Mouse (Mus musculus): ENCODE data around the gene Dgki.

Gene Dgki

GRCm38 (mm10) chr6:37064214-37064830, 235.7 kb downstream of the Dgki start:
- DNase-seq (ENCODE audit: low spot score in 2 of 2): no peak

GRCm38 (mm10) chr6:37063266-37063665, 236.7 kb downstream of the Dgki start:
- DNase-seq (ENCODE audit: low spot score in 2 of 2): no peak

- no peak for DNase-seq (ENCODE audit: low spot score in 2 of 2)
Observed at GRCm38 (mm10) chr6:37060114-37060513, 239.9 kb downstream of the Dgki start.

- no peak for DNase-seq (ENCODE audit: low spot score in 2 of 2)
Observed at GRCm38 (mm10) chr6:37057957-37058356, 242.0 kb downstream of the Dgki start.

- no peak for DNase-seq (ENCODE audit: low spot score in 2 of 2)
Observed at GRCm38 (mm10) chr6:37057536-37057935, 242.4 kb downstream of the Dgki start.

- no peak for DNase-seq (ENCODE audit: low spot score in 2 of 2)
Observed at GRCm38 (mm10) chr6:37055634-37056033, 244.3 kb downstream of the Dgki start.

GRCm38 (mm10) chr6:37055128-37055527, 244.9 kb downstream of the Dgki start:
- DNase-seq (ENCODE audit: low spot score in 2 of 2): no peak

GRCm38 (mm10) chr6:37054435-37055020, 245.5 kb downstream of the Dgki start:
- no peak for DNase-seq (ENCODE audit: low spot score in 2 of 2)

GRCm38 (mm10) chr6:37053411-37053810, 246.6 kb downstream of the Dgki start:
- no peak for DNase-seq (ENCODE audit: low spot score in 2 of 2)

- no peak for DNase-seq (ENCODE audit: low spot score in 2 of 2)
Observed at GRCm38 (mm10) chr6:37051652-37052051, 248.3 kb downstream of the Dgki start.

GRCm38 (mm10) chr6:37051150-37051549, 248.8 kb downstream of the Dgki start:
- no peak for DNase-seq (ENCODE audit: low spot score in 2 of 2)

- no peak for DNase-seq (ENCODE audit: low spot score in 2 of 2)
Observed at GRCm38 (mm10) chr6:37047611-37048129, 252.3 kb downstream of the Dgki start.

GRCm38 (mm10) chr6:37046152-37046788, 253.7 kb downstream of the Dgki start:
- peak; percentile 83 for DNase-seq (ENCODE audit: low spot score in 2 of 2)

- DNase-seq (ENCODE audit: low spot score in 2 of 2): no peak
Observed at GRCm38 (mm10) chr6:37044796-37045195, 255.2 kb downstream of the Dgki start.

- DNase-seq (ENCODE audit: low spot score in 2 of 2): peak; percentile 68 to 71
Observed at GRCm38 (mm10) chr6:37038444-37038843, 261.5 kb downstream of the Dgki start.

- peak; percentile 72 to 76 for DNase-seq (ENCODE audit: low spot score in 2 of 2)
Observed at GRCm38 (mm10) chr6:37037115-37037908, 262.7 kb downstream of the Dgki start.

GRCm38 (mm10) chr6:37035681-37036080, 264.3 kb downstream of the Dgki start:
- DNase-seq (ENCODE audit: low spot score in 2 of 2): no peak

- DNase-seq (ENCODE audit: low spot score in 2 of 2): no peak
Observed at GRCm38 (mm10) chr6:37030986-37031385, 269.0 kb downstream of the Dgki start.

GRCm38 (mm10) chr6:37030402-37030801, 269.6 kb downstream of the Dgki start:
- no peak for DNase-seq (ENCODE audit: low spot score in 2 of 2)

GRCm38 (mm10) chr6:37028841-37029240, 271.1 kb downstream of the Dgki start:
- DNase-seq (ENCODE audit: low spot score in 2 of 2): no peak

- no peak for DNase-seq (ENCODE audit: low spot score in 2 of 2)
Observed at GRCm38 (mm10) chr6:37028300-37028699, 271.7 kb downstream of the Dgki start.

Data from right cerebral cortex, postnatal 10 days (tissue).